Comparison of ENCODE assay signal across 8 mouse cellular contexts in genomic region chr7:144074718-144075117, GRCm38 (mm10).
DNase-seq lines count a peak whose midpoint lies in the region; ATAC-seq and TF ChIP-seq lines count a peak whose summit lies in the region.

No protein-coding gene starts in this region.

- no peaks in the 10 kb centered on the region for H3K9me3 ChIP-seq in forebrain, embryonic 16.5 days (ENCODE audit: control insufficient read depth, low read length)
- H3K9me3 ChIP-seq in lung, embryonic 14.5 days (ENCODE audit: low read depth, low read length) = no peaks in the 10 kb centered on the region

- H3K36me3 ChIP-seq in forebrain, embryonic 16.5 days (ENCODE audit: control insufficient read depth, insufficient read depth) = no peaks in the 10 kb centered on the region
- no peaks in the 10 kb centered on the region for H3K36me3 ChIP-seq in lung, embryonic 14.5 days (ENCODE audit: insufficient read depth)

- H3K27ac ChIP-seq in bone marrow macrophage, adult 2 months (ENCODE audit: insufficient read depth, low read depth, low read length) = no peak overlapping the region
- H3K27ac ChIP-seq in forebrain, embryonic 16.5 days (ENCODE audit: low read length) = no peak overlapping the region
- no peak overlapping the region for H3K27ac ChIP-seq in lung, embryonic 14.5 days (ENCODE audit: low read depth)

- no peak overlapping the region for H3K4me2 ChIP-seq in forebrain, embryonic 16.5 days (ENCODE audit: low read length)
- no peak overlapping the region for H3K4me2 ChIP-seq in lung, embryonic 14.5 days

- H3K27me3 ChIP-seq in forebrain, embryonic 16.5 days (replicated peaks; ENCODE audit: control insufficient read depth, insufficient read depth, low read length) = no peaks in the 10 kb centered on the region
- no peaks in the 10 kb centered on the region for H3K27me3 ChIP-seq in lung, embryonic 14.5 days (ENCODE audit: insufficient read depth, low read length)

- peak; percentile 51 for DNase-seq in urinary bladder, adult 2 months (ENCODE audit: low spot score)
- no peak for DNase-seq in urinary bladder, postnatal 10 days (ENCODE audit: low spot score)
- DNase-seq in kidney, postnatal 4 days = peak; percentile 84 to 85
- peak; percentile 88 for DNase-seq in lung, embryonic 14.5 days
- peak; percentile 89 for DNase-seq in right cerebral cortex, postnatal 14 days

- ATAC-seq in forebrain, embryonic 16.5 days = 0 out of 2 replicates have a peak, but pooled peaks have one; percentile 8
- no peak for ATAC-seq in lung, embryonic 14.5 days (ENCODE audit: insufficient read depth)
- no peak for ATAC-seq in erythroblast, adult 5-6 weeks (replicated peaks; ENCODE audit: low FRiP score, poor library complexity, severe bottlenecking)

- WGBS in forebrain, embryonic 16.5 days = 22% methylated on average over 3 of the region's 3 CpGs
- 19% methylated on average over 3 of the region's 3 CpGs for WGBS in lung, embryonic 14.5 days

- H3K4me3 ChIP-seq in bone marrow macrophage, adult 2 months (ENCODE audit: insufficient read depth, low read length) = no peak overlapping the region
- H3K4me3 ChIP-seq in forebrain, embryonic 16.5 days (replicated peaks; ENCODE audit: low read length) = no peak overlapping the region
- H3K4me3 ChIP-seq in lung, embryonic 14.5 days (ENCODE audit: low read depth, low read length) = no peak overlapping the region

- TF ChIP-seq CTCF in bone marrow macrophage, adult 2 months (IDR thresholded peaks at IDR 0.05; ENCODE audit: low read depth, low read length) = peak; percentile 73
- peak; percentile 83 for TF ChIP-seq CTCF in lung, embryonic 14.5 days (IDR thresholded peaks at IDR 0.05; ENCODE audit: low read depth)

- no peak overlapping the region for H3K9ac ChIP-seq in forebrain, embryonic 16.5 days (replicated peaks; ENCODE audit: low read depth, low read length)
- no peak overlapping the region for H3K9ac ChIP-seq in lung, embryonic 14.5 days

- no peaks in the 10 kb centered on the region for H3K4me1 ChIP-seq in bone marrow macrophage, adult 2 months (ENCODE audit: control insufficient read depth, insufficient read depth, low read length)
- H3K4me1 ChIP-seq in forebrain, embryonic 16.5 days (replicated peaks; ENCODE audit: control insufficient read depth, insufficient read depth, low read length) = no peaks in the 10 kb centered on the region
- H3K4me1 ChIP-seq in lung, embryonic 14.5 days (ENCODE audit: insufficient read depth) = no peaks in the 10 kb centered on the region

- TF ChIP-seq POLR2A in bone marrow macrophage, adult 2 months (IDR thresholded peaks at IDR 0.05; ENCODE audit: borderline replicate concordance, low read depth, low read length) = no peak
